Mouse (Mus musculus): ENCODE measurements around the gene Kremen2.

Gene Kremen2

GRCm38 (mm10) chr17:23758801-23759200 lies 13.2 kb upstream of the Kremen2 start:
- DNase-seq (ENCODE audit: low spot score) = no peak

DNA sequence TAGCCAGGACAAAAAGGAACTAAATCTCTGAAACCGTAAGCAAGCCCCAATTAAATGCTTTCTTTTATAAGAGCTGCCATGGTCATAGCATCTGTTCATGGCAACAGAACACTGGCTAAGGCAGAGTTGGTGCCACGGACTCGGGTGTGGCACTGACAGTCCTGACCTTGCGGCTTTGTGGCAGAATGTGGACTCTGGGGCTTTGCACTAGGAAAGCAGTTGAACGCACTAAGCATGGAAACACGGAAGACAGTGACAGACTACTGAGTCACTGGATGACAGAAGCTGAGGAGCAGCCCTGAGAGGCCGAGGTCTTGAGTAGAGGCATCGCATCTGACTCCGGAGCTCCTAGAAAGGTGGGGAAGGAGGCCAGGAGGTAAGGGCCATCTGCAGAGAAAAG lies 11.9 kb upstream of the Kremen2 start:
- DNase-seq (ENCODE audit: low spot score) = no peak

- no peak for DNase-seq (ENCODE audit: low spot score)
Observed at GRCm38 (mm10) chr17:23755689-23756088, 10.1 kb upstream of the Kremen2 start.

DNA sequence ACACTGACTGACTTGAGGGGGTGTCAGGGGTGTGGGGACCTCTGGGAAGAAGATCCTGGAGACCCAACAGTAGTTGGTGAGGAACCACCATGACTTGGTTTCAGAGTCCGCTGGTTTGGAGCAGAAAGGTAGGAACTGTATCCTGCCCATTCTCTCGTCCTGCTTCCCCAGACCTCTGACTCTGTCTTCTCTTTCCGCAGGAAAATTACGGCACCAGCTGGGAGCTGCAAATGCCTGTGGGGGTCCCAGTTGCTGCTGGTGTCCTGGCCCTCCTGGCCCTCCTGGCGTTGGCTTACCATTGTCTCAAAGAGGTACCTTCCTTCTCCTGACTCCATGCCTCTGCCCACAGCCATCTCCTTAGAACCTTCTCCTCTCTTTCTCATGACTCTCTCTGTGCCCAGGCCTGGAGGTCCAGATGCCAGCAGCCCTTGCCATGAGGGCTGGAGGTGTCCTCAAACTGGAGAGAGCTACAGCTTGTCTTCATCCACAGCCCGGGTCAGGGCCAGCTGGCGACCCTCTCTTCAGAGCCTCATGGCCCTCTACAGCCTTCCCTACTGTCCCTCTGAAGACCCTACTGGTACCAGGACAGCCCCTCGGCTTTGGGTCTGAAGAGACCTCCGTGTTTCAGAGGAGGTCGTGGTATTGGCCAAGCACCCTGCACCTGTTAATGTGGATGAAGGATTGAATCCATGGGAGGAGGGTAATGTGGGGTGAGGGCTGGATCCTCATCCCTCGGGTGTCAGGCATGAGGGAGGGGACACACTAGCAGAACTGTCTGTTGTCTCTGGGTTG lies 4.0 kb upstream of the Kremen2 start:
- DNase-seq (ENCODE audit: low spot score) = no peak

GRCm38 (mm10) chr17:23748631-23749391 lies 3.2 kb upstream of the Kremen2 start:
- DNase-seq (ENCODE audit: low spot score) = peak; percentile 50

DNA sequence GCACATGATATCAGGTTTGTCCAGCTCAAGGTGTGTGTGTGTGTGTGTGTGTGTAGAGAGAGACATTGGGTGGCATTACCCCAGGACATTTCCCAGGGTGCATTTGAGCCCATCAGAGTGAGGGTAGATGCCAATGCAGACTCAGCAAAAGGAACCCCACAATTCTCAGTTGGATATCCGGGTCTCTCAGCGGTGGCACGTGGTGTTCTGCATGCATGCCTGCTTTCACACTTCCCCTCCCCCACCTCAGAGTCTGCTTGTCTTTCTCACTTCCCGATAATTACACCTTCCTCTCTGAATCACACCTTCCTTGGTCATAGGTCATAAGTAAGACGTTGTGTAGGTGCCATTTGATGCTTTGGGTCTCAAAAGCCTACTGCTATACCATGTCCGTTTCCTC lies 2.4 kb upstream of the Kremen2 start:
- DNase-seq (ENCODE audit: low spot score) = no peak

GRCm38 (mm10) chr17:23747471-23747870 lies 1.8 kb upstream of the Kremen2 start:
- no peak for DNase-seq (ENCODE audit: low spot score)

DNA sequence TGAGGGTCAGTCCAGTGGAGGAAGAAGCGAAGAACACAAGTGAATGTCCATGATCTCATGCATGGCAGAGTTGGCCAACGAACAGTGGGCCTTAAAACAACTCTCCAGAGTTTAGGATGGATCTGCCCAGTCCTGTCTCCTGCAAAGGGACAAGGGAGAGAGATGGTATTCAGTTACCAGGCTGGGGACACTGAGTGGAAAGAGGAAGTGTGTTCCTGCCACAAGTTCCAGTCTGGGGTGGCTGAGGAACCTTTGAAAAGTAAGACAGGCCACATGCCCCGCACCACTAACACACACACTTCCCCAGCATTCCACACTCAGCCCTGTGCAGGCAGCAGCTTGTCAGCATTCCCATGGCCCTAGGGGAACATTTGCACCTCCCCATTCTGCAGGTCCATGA lies 1.1 kb upstream of the Kremen2 start:
- DNase-seq (ENCODE audit: low spot score) = no peak

GRCm38 (mm10) chr17:23746311-23746710 lies 678 bp upstream of the Kremen2 start:
- no peak for DNase-seq (ENCODE audit: low spot score)

DNA sequence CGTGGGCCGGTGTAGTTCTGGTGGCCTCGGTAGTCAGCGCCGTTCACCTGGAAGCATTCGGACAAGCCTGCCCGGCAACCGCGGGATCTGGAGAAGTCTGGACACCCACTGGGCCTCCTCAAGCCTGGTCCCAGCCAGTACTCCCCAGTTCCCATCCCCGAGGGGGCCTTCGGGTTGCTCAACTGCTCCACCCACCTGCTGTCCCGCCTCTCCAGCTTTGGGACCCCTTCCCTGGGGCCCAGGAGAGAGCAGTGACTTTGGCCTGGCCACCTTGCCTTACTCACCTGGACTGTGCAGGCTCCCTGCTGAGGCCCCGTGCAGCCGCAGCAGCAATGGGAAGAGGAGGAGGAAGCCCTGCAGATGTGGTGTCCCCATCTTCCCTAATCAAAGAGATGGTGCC lies 982 bp downstream of the Kremen2 start:
- no peak for DNase-seq (ENCODE audit: low spot score)

DNA sequence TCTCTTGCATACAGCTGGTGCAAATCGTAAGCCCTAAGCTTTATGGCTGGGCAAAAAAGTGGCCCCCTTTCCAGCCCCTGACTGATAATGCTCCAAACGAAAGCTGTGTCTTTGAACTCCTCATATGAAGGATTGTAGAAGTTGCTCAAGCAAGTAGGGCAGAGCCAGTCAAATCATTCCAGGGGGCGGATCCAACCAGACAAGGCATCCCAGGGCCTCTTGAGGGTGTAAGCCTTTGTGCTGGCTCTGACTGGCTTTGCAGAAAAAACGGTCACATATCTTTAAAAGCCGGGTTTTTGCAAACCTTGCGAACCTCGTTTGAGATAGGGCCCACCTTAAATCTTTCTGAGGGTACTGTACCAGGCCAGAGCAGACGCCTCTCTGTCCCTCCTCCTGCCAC lies 1.6 kb downstream of the Kremen2 start:
- no peak for DNase-seq (ENCODE audit: low spot score)

GRCm38 (mm10) chr17:23742941-23743340 lies 2.7 kb downstream of the Kremen2 start:
- no peak for DNase-seq (ENCODE audit: low spot score)

DNA sequence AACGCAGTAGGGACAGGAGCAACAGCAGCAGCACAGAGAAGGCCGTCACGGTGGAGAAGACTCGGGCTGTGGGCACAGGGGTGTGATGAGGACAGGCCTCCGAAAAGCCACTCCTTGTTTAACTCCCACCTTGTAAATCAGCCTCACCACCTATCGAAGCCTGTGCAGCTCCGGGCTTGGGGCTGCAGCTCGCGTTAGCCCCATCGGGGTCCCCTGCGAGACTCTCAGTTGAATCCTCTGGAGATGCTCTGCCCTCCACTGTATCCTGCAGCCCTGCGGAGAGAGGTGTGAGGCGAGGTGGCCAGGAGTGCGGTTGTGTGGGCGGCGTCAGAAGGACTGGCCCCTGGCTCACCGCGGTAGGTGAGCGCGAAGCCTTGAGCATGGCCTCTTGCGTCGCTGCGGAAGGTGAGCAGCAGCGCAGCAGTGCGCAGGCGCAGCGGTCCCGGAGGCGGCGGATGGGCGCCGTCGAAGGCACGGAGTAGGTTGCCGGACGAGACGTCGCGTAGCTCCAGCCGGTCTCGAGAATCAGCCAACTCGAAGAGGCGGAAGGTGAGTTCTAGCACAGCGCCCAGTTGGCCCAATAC lies 3.3 kb downstream of the Kremen2 start:
- DNase-seq (ENCODE audit: low spot score) = no peak

GRCm38 (mm10) chr17:23741359-23742209 lies 4.0 kb downstream of the Kremen2 start:
- no peak for DNase-seq (ENCODE audit: low spot score)

GRCm38 (mm10) chr17:23740598-23741021 lies 5.0 kb downstream of the Kremen2 start, which contains the start of gene Paqr4:
Gene Paqr4, minus strand, starts transcription at chr17:23740867.
- DNase-seq (ENCODE audit: low spot score) = no peak

GRCm38 (mm10) chr17:23740136-23740584 lies 5.5 kb downstream of the Kremen2 start:
- peak; percentile 88 for DNase-seq (ENCODE audit: low spot score)

GRCm38 (mm10) chr17:23739202-23740135 lies 6.2 kb downstream of the Kremen2 start:
- DNase-seq (ENCODE audit: low spot score) = no peak

DNA sequence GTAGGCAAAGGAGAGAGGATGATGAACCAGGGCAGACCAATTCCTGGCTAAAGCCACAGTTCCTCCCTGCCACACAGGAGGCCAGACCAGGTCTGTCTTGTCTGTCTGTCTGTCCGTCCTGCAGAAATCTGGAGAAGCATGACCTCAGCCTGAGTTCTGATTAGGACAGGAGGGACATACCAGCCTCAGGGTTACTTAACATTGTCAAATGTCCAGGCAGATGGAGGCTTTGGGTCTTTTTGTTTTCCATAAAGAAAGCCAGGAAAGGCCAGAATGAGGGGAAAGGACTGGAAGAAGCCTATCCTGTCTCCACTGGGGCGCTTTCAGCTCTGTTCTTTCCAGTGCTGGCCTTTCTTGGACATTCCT lies 6.8 kb downstream of the Kremen2 start:
- no peak for DNase-seq (ENCODE audit: low spot score)

GRCm38 (mm10) chr17:23737493-23738445 lies 7.9 kb downstream of the Kremen2 start:
- DNase-seq (ENCODE audit: low spot score) = no peak

DNA sequence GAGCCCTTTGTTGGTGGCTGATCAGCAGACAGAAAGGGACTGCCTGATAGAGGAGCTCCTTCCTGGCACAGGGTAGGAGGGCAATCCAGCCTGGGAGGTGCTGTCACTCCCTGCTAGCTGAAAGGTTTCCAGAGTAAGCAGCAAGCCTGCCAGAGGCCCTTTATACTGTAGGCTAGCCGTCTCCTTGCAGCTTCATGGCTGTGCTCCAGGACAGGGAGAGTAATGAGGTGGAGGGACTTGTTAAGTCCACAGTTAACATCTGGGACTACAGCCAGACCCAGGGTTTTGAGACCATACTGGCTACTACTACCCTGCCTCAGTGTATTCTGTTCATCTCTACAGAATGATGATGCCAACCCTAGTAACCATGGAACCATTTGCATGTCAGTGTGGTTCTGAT lies 11.3 kb downstream of the Kremen2 start:
- no peak for DNase-seq (ENCODE audit: low spot score)

Measured in yolk sac, embryonic 10.5 days (tissue).